Mouse (Mus musculus): Measurements from ENCODE around the gene Fahd1. TPM values are rescaled to one million over a fixed set of nuclear protein-coding genes. Genes with fewer than 3 reads are reported as not detected.

The Fahd1 gene
- polyA plus RNA-seq, 1 experiment from 2014 or later: 26.0 TPM

Other genes with a start within 250 kb of the Fahd1 start
- 60.6 and 68.8 TPM in 2 replicates for gene Tsc2, start 217.7 kb downstream of the Fahd1 start, polyA plus RNA-seq (2015; fragmentation: Nextera tagmentation; extraction: Ambion mirVana)
- 8.3 and 10.0 TPM in 2 replicates for gene Nthl1, start 217.7 kb downstream of the Fahd1 start, polyA plus RNA-seq (2015; fragmentation: Nextera tagmentation; extraction: Ambion mirVana)
- 60.2 and 65.7 TPM in 2 replicates for gene Slc9a3r2, start 200.0 kb downstream of the Fahd1 start, polyA plus RNA-seq (2015; fragmentation: Nextera tagmentation; extraction: Ambion mirVana)
- gene Npw, start 191.9 kb downstream of the Fahd1 start, polyA plus RNA-seq (2015; fragmentation: Nextera tagmentation; extraction: Ambion mirVana): 0.42 and 0.51 TPM in 2 replicates
- 19.2 and 20.5 TPM in 2 replicates for gene Zfp598, start 180.7 kb downstream of the Fahd1 start, polyA plus RNA-seq (2015; fragmentation: Nextera tagmentation; extraction: Ambion mirVana)
- gene Syngr3, start 160.4 kb downstream of the Fahd1 start, polyA plus RNA-seq (2015; fragmentation: Nextera tagmentation; extraction: Ambion mirVana): 214 and 242 TPM in 2 replicates
- gene Gfer, start 154.2 kb downstream of the Fahd1 start, polyA plus RNA-seq (2015; fragmentation: Nextera tagmentation; extraction: Ambion mirVana): 36.5 and 37.9 TPM in 2 replicates
- gene Noxo1, start 154.1 kb downstream of the Fahd1 start, polyA plus RNA-seq (2015; fragmentation: Nextera tagmentation; extraction: Ambion mirVana): 1.9 and 3.9 TPM in 2 replicates
- 55.6 and 66.5 TPM in 2 replicates for gene Tbl3, start 142.7 kb downstream of the Fahd1 start, polyA plus RNA-seq (2015; fragmentation: Nextera tagmentation; extraction: Ambion mirVana)
- 0.15 TPM in 1 of 2 replicates, not detected in the other for gene Rnf151, start 132.3 kb downstream of the Fahd1 start, polyA plus RNA-seq (2015; fragmentation: Nextera tagmentation; extraction: Ambion mirVana)
- gene Rps2, start 132.2 kb downstream of the Fahd1 start, polyA plus RNA-seq (2015; fragmentation: Nextera tagmentation; extraction: Ambion mirVana): 729 and 914 TPM in 2 replicates
- 302 and 304 TPM in 2 replicates for gene Ndufb10, start 125.9 kb downstream of the Fahd1 start, polyA plus RNA-seq (2015; fragmentation: Nextera tagmentation; extraction: Ambion mirVana)
- 0.10 and 0.19 TPM in 2 replicates for gene Rpl3l, start 122.5 kb downstream of the Fahd1 start, polyA plus RNA-seq (2015; fragmentation: Nextera tagmentation; extraction: Ambion mirVana)
- gene Msrb1, start 113.7 kb downstream of the Fahd1 start, polyA plus RNA-seq (2015; fragmentation: Nextera tagmentation; extraction: Ambion mirVana): 23.2 and 24.4 TPM in 2 replicates
- 0.37 and 0.38 TPM in 2 replicates for gene Hs3st6, start 97.4 kb downstream of the Fahd1 start, polyA plus RNA-seq (2015; fragmentation: Nextera tagmentation; extraction: Ambion mirVana)
- gene Meiob, start 46.1 kb downstream of the Fahd1 start, polyA plus RNA-seq (2015; fragmentation: Nextera tagmentation; extraction: Ambion mirVana): not detected in 2 replicates
- gene Hagh, start 10.2 kb downstream of the Fahd1 start, polyA plus RNA-seq (2015; fragmentation: Nextera tagmentation; extraction: Ambion mirVana): 74.7 and 78.9 TPM in 2 replicates
- 0.06 and 0.78 TPM in 2 replicates for gene Igfals, start 15.6 kb upstream of the Fahd1 start, polyA plus RNA-seq (2015; fragmentation: Nextera tagmentation; extraction: Ambion mirVana)
- gene Nubp2, start 36.0 kb upstream of the Fahd1 start, polyA plus RNA-seq (2015; fragmentation: Nextera tagmentation; extraction: Ambion mirVana): 63.2 and 68.9 TPM in 2 replicates
- gene Spsb3, start 36.3 kb upstream of the Fahd1 start, polyA plus RNA-seq (2015; fragmentation: Nextera tagmentation; extraction: Ambion mirVana): 77.6 and 84.2 TPM in 2 replicates
- gene Eme2, start 44.7 kb upstream of the Fahd1 start, polyA plus RNA-seq (2015; fragmentation: Nextera tagmentation; extraction: Ambion mirVana): 27.9 and 31.3 TPM in 2 replicates
- gene Mrps34, start 44.8 kb upstream of the Fahd1 start, polyA plus RNA-seq (2015; fragmentation: Nextera tagmentation; extraction: Ambion mirVana): 89.0 and 89.5 TPM in 2 replicates
- 92.9 and 105 TPM in 2 replicates for gene Nme3, start 46.1 kb upstream of the Fahd1 start, polyA plus RNA-seq (2015; fragmentation: Nextera tagmentation; extraction: Ambion mirVana)
- 82.3 and 87.2 TPM in 2 replicates for gene Mapk8ip3, start 86.6 kb upstream of the Fahd1 start, polyA plus RNA-seq (2015; fragmentation: Nextera tagmentation; extraction: Ambion mirVana)
- 81.4 and 102 TPM in 2 replicates for gene Jpt2, start 110.3 kb upstream of the Fahd1 start, polyA plus RNA-seq (2015; fragmentation: Nextera tagmentation; extraction: Ambion mirVana)
- 5.3 and 5.5 TPM in 2 replicates for gene Cramp1l, start 165.4 kb upstream of the Fahd1 start, polyA plus RNA-seq (2015; fragmentation: Nextera tagmentation; extraction: Ambion mirVana)
- 15.7 and 18.6 TPM in 2 replicates for gene Ift140, start 165.7 kb upstream of the Fahd1 start, polyA plus RNA-seq (2015; fragmentation: Nextera tagmentation; extraction: Ambion mirVana)
- 11.4 and 13.3 TPM in 2 replicates for gene Tmem204, start 233.2 kb upstream of the Fahd1 start, polyA plus RNA-seq (2015; fragmentation: Nextera tagmentation; extraction: Ambion mirVana)